Mouse (Mus musculus): ENCODE measurements around the gene Txn2. TPM values are rescaled to one million over a fixed set of nuclear protein-coding genes. Genes with fewer than 3 reads are reported as not detected.

Txn2 gene
- polyA plus RNA-seq, 1 experiment from 2014 or later: 234 TPM

- no peak for ATAC-seq (ENCODE audit: low read depth)
- no peaks in the 10 kb centered on the region for H3K9me3 ChIP-seq (ENCODE audit: control insufficient read depth, low read length)
Measured at GRCm38 (mm10) chr15:77883697-77884010, 45.2 kb downstream of the Txn2 start.

GRCm38 (mm10) chr15:77882797-77883696 lies 45.8 kb downstream of the Txn2 start:
- peak; percentile 77 for DNase-seq (ENCODE audit: low spot score)
- Histone ChIP-seq H3K9me3 (ENCODE audit: control insufficient read depth, low read length) (no peaks in the 10 kb centered on the region), H3K27ac (replicated peaks; ENCODE audit: low read depth, low read length) (peak overlapping the region; percentile 70), H3K4me2 (ENCODE audit: low read depth, low read length) (peak overlapping the region; percentile 23), H3K4me1 (ENCODE audit: control insufficient read depth, insufficient read depth, low read length) (peaks cover 13% of the 10 kb centered on the region), H3K36me3 (ENCODE audit: control insufficient read depth, insufficient read depth, low read length) (no peaks in the 10 kb centered on the region), H3K9ac (ENCODE audit: low read depth, low read length) (0 out of 2 replicates have a peak overlapping the region, but pooled peaks have one; percentile 41), H3K4me3 (ENCODE audit: low read depth, low read length) (no peak overlapping the region), H3K27me3 (replicated peaks; ENCODE audit: control insufficient read depth, insufficient read depth, low read length) (no peaks in the 10 kb centered on the region)
- WGBS: 10% methylated on average over 12 of the region's 17 CpGs
- peak; percentile 81 for ATAC-seq (ENCODE audit: low read depth)

More at GRCm38 (mm10) chr15:77883697-77884010, 45.2 kb downstream of the Txn2 start:
- DNase-seq (ENCODE audit: low spot score): no peak
- peaks cover 13% of the 10 kb centered on the region for H3K4me1 ChIP-seq (ENCODE audit: control insufficient read depth, insufficient read depth, low read length)
- H3K9ac ChIP-seq (ENCODE audit: low read depth, low read length): no peak overlapping the region
- peak overlapping the region; percentile 70 for H3K27ac ChIP-seq (replicated peaks; ENCODE audit: low read depth, low read length)
- 61% methylated on average over 4 of the region's 4 CpGs for WGBS
- H3K4me2 ChIP-seq (ENCODE audit: low read depth, low read length): no peak overlapping the region
- no peaks in the 10 kb centered on the region for H3K36me3 ChIP-seq (ENCODE audit: control insufficient read depth, insufficient read depth, low read length)
- no peak overlapping the region for H3K4me3 ChIP-seq (ENCODE audit: low read depth, low read length)
- H3K27me3 ChIP-seq (replicated peaks; ENCODE audit: control insufficient read depth, insufficient read depth, low read length): no peaks in the 10 kb centered on the region

DNA sequence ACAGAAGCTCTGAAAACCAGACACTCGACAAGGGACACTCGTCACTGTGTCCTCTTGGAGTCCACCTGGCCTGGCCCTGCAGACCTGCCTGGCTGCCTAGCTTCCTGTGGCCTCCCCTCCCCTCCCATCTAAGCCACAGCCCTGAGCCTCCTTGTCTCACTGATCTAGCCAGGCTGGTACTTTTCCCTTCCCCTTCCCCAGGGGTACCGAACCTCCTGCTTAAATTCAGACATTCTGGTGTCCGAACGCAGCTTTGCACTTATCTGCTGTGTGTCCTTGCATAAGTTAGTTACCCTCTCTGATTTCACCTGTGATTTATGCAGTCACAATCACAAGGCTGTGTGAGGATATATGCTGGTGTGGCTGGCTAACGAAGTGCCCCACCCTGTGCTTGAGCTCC lies 46.5 kb downstream of the Txn2 start:
- H3K9ac ChIP-seq (ENCODE audit: low read depth, low read length): no peak overlapping the region; the same call in 1 of the 2 replicates
- H3K4me1 ChIP-seq (ENCODE audit: control insufficient read depth, insufficient read depth, low read length): peaks cover 13% of the 10 kb centered on the region
- ATAC-seq (ENCODE audit: low read depth) (no peak), DNase-seq (ENCODE audit: low spot score) (no peak)
- H3K9me3 ChIP-seq (ENCODE audit: control insufficient read depth, low read length): no peaks in the 10 kb centered on the region
- WGBS: 57% methylated on average over 6 of the region's 6 CpGs
- H3K36me3 ChIP-seq (ENCODE audit: control insufficient read depth, insufficient read depth, low read length): no peaks in the 10 kb centered on the region
- H3K4me3 ChIP-seq (ENCODE audit: low read depth, low read length): no peak overlapping the region
- H3K4me2 ChIP-seq (ENCODE audit: low read depth, low read length): no peak overlapping the region
- peak overlapping the region; percentile 70; the same call in 1 of the 2 replicates for H3K27ac ChIP-seq (replicated peaks; ENCODE audit: low read depth, low read length)
- H3K27me3 ChIP-seq (replicated peaks; ENCODE audit: control insufficient read depth, insufficient read depth, low read length): no peaks in the 10 kb centered on the region

DNA sequence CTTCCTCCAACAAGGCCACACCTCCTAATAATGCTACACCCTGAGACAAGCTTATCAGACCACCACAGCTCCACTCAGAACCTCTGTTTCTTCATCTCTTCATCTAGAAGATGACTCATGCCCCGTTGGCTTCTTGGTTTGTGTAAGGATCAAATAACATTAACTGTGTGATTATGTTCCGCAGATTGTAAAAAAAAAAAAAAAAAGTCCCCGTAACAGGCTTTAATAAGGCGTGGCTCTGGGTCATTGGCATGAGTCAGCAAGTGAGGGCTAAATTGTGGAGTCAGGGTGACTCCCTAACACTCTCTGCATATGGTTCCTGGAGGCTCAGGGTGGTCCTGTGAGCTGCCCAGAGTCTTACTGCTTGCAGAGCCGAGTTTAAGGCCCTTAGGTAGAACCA lies 47.1 kb downstream of the Txn2 start:
- H3K9me3 ChIP-seq (ENCODE audit: control insufficient read depth, low read length): no peaks in the 10 kb centered on the region
- H3K36me3 ChIP-seq (ENCODE audit: control insufficient read depth, insufficient read depth, low read length): no peaks in the 10 kb centered on the region
- H3K27ac ChIP-seq (replicated peaks; ENCODE audit: low read depth, low read length): no peak overlapping the region
- H3K9ac ChIP-seq (ENCODE audit: low read depth, low read length): no peak overlapping the region
- WGBS: 34% methylated on average over 5 of the region's 5 CpGs
- no peak for ATAC-seq (ENCODE audit: low read depth)
- H3K4me1 ChIP-seq (ENCODE audit: control insufficient read depth, insufficient read depth, low read length): peaks cover 13% of the 10 kb centered on the region
- peak; percentile 45 for DNase-seq (ENCODE audit: low spot score)
- no peak overlapping the region for H3K4me3 ChIP-seq (ENCODE audit: low read depth, low read length)
- H3K4me2 ChIP-seq (ENCODE audit: low read depth, low read length): no peak overlapping the region
- H3K27me3 ChIP-seq (replicated peaks; ENCODE audit: control insufficient read depth, insufficient read depth, low read length): no peaks in the 10 kb centered on the region

GRCm38 (mm10) chr15:77880738-77881137 lies 48.1 kb downstream of the Txn2 start:
- H3K36me3 ChIP-seq (ENCODE audit: control insufficient read depth, insufficient read depth, low read length): no peaks in the 10 kb centered on the region
- 87% methylated on average over 5 of the region's 5 CpGs for WGBS
- DNase-seq (ENCODE audit: low spot score) (no peak), ATAC-seq (ENCODE audit: low read depth) (no peak)
- H3K4me1 ChIP-seq (ENCODE audit: control insufficient read depth, insufficient read depth, low read length): peaks cover 13% of the 10 kb centered on the region
- no peaks in the 10 kb centered on the region for H3K9me3 ChIP-seq (ENCODE audit: control insufficient read depth, low read length)
- no peaks in the 10 kb centered on the region for H3K27me3 ChIP-seq (replicated peaks; ENCODE audit: control insufficient read depth, insufficient read depth, low read length)
- no peak overlapping the region for H3K9ac ChIP-seq (ENCODE audit: low read depth, low read length)
- H3K4me3 ChIP-seq (ENCODE audit: low read depth, low read length): no peak overlapping the region
- H3K27ac ChIP-seq (replicated peaks; ENCODE audit: low read depth, low read length): no peak overlapping the region
- H3K4me2 ChIP-seq (ENCODE audit: low read depth, low read length): no peak overlapping the region

- Histone ChIP-seq H3K36me3 (ENCODE audit: control insufficient read depth, insufficient read depth, low read length) (no peaks in the 10 kb centered on the region), H3K9ac (ENCODE audit: low read depth, low read length) (no peak overlapping the region), H3K4me2 (ENCODE audit: low read depth, low read length) (no peak overlapping the region), H3K4me3 (ENCODE audit: low read depth, low read length) (no peak overlapping the region), H3K9me3 (ENCODE audit: control insufficient read depth, low read length) (no peaks in the 10 kb centered on the region), H3K27me3 (replicated peaks; ENCODE audit: control insufficient read depth, insufficient read depth, low read length) (no peaks in the 10 kb centered on the region), H3K27ac (replicated peaks; ENCODE audit: low read depth, low read length) (no peak overlapping the region), H3K4me1 (ENCODE audit: control insufficient read depth, insufficient read depth, low read length) (peaks cover 13% of the 10 kb centered on the region)
- DNase-seq (ENCODE audit: low spot score) (no peak), ATAC-seq (ENCODE audit: low read depth) (no peak)
- WGBS: 86% methylated on average over 3 of the region's 3 CpGs
Measured at GRCm38 (mm10) chr15:77879756-77880155, 49.0 kb downstream of the Txn2 start.

GRCm38 (mm10) chr15:77877209-77877608 lies 51.6 kb downstream of the Txn2 start:
- Histone ChIP-seq H3K4me1 (ENCODE audit: control insufficient read depth, insufficient read depth, low read length) (peaks cover under 1% of the 10 kb centered on the region; the same call in 1 of the 2 replicates), H3K27ac (replicated peaks; ENCODE audit: low read depth, low read length) (no peak overlapping the region), H3K9me3 (ENCODE audit: control insufficient read depth, low read length) (no peaks in the 10 kb centered on the region), H3K4me2 (ENCODE audit: low read depth, low read length) (no peak overlapping the region), H3K36me3 (ENCODE audit: control insufficient read depth, insufficient read depth, low read length) (no peaks in the 10 kb centered on the region), H3K4me3 (ENCODE audit: low read depth, low read length) (no peak overlapping the region), H3K9ac (ENCODE audit: low read depth, low read length) (no peak overlapping the region), H3K27me3 (replicated peaks; ENCODE audit: control insufficient read depth, insufficient read depth, low read length) (no peaks in the 10 kb centered on the region)
- 74% methylated on average over 2 of the region's 2 CpGs for WGBS
- DNase-seq (ENCODE audit: low spot score): no peak
- ATAC-seq (ENCODE audit: low read depth): no peak

GRCm38 (mm10) chr15:77876716-77877115 lies 52.1 kb downstream of the Txn2 start:
- H3K27me3 ChIP-seq (replicated peaks; ENCODE audit: control insufficient read depth, insufficient read depth, low read length): no peaks in the 10 kb centered on the region
- DNase-seq (ENCODE audit: low spot score): no peak
- 77% methylated on average over 3 of the region's 3 CpGs for WGBS
- no peaks in the 10 kb centered on the region for H3K4me1 ChIP-seq (ENCODE audit: control insufficient read depth, insufficient read depth, low read length)
- ATAC-seq (ENCODE audit: low read depth): no peak
- H3K4me3 ChIP-seq (ENCODE audit: low read depth, low read length): no peak overlapping the region
- H3K9me3 ChIP-seq (ENCODE audit: control insufficient read depth, low read length): no peaks in the 10 kb centered on the region
- H3K4me2 ChIP-seq (ENCODE audit: low read depth, low read length): no peak overlapping the region
- no peak overlapping the region for H3K27ac ChIP-seq (replicated peaks; ENCODE audit: low read depth, low read length)
- H3K9ac ChIP-seq (ENCODE audit: low read depth, low read length): no peak overlapping the region
- no peaks in the 10 kb centered on the region for H3K36me3 ChIP-seq (ENCODE audit: control insufficient read depth, insufficient read depth, low read length)

- H3K4me3 ChIP-seq (ENCODE audit: low read depth, low read length): no peak overlapping the region
- no peak for ATAC-seq (ENCODE audit: low read depth)
- 92% methylated on average over 6 of the region's 6 CpGs for WGBS
Measured at GRCm38 (mm10) chr15:77875953-77876352, 52.9 kb downstream of the Txn2 start.

More at GRCm38 (mm10) chr15:77875953-77876352, 52.9 kb downstream of the Txn2 start:
- Histone ChIP-seq H3K9ac (ENCODE audit: low read depth, low read length) (no peak overlapping the region), H3K9me3 (ENCODE audit: control insufficient read depth, low read length) (no peaks in the 10 kb centered on the region), H3K27ac (replicated peaks; ENCODE audit: low read depth, low read length) (no peak overlapping the region), H3K4me2 (ENCODE audit: low read depth, low read length) (no peak overlapping the region), H3K4me1 (ENCODE audit: control insufficient read depth, insufficient read depth, low read length) (no peaks in the 10 kb centered on the region), H3K27me3 (replicated peaks; ENCODE audit: control insufficient read depth, insufficient read depth, low read length) (no peaks in the 10 kb centered on the region), H3K36me3 (ENCODE audit: control insufficient read depth, insufficient read depth, low read length) (no peaks in the 10 kb centered on the region)
- no peak for DNase-seq (ENCODE audit: low spot score)
